In the genomic region with DNA sequence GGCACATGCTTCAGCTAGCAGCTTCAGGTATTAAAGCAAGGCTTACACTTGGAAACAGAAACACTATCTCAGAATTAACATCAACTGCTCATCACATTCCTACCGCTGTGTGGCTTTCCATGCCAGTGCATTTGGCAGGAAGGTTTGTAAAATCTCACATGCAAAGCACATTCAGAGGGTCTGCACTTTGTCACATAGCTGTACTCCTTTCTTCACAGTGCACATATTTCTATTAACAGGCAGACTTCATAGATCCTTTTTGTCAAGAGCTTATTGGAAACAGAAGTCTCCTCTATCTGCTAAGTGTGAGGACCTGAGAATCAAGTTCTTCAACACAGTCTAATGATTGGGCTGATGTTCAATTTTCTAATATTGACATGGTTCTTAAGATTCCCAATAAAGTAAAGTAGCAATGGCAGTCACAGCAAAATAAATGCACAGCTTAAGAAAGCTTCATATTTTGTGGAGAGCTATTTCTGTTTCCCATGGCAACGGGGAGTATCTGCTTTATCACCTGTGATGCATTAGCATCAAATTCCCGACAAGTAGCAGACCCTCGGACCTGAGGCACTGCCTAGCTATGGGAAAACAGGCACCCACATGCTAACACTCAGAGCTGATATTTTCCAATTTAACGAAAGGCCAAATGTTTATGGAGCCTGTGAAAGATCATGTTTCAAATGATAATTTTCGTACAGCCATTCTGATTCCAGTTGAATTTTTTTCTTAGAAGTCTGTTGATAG, we compare ENCODE assay signal across 20 mouse cellular contexts.
DNase-seq lines count a peak whose midpoint lies in the region; ATAC-seq and TF ChIP-seq lines count a peak whose summit lies in the region.
"Had no signal": no experiment of that assay in that cellular context is flagged by ENCODE, and none has a peak within 500 bp of the region (broad histone marks: within the 10 kb centered on the region; RNA-seq: fewer than 3 reads in every experiment).

No protein-coding gene starts in this region.

- no peaks in the 10 kb centered on the region for H3K9me3 ChIP-seq in forebrain, postnatal 0 days (ENCODE audit: low read length)
- H3K9me3 ChIP-seq in forebrain, embryonic 12.5 days = no peaks in the 10 kb centered on the region
- no peaks in the 10 kb centered on the region for H3K9me3 ChIP-seq in midbrain, embryonic 16.5 days (replicated peaks; ENCODE audit: control insufficient read depth, low read length, poor library complexity, severe bottlenecking)
- H3K9me3 ChIP-seq in midbrain, embryonic 13.5 days = no peaks in the 10 kb centered on the region
- no peaks in the 10 kb centered on the region for H3K9me3 ChIP-seq in embryonic facial prominence, embryonic 14.5 days (ENCODE audit: control insufficient read depth, low read length)
- no peaks in the 10 kb centered on the region for H3K9me3 ChIP-seq in stomach, postnatal 0 days (ENCODE audit: control insufficient read depth, low read length)
- H3K9me3 ChIP-seq: heart, embryonic 10.5 days; hindbrain, embryonic 15.5 days; liver, embryonic 13.5 days; midbrain, embryonic 12.5 days had no signal

- whole genome bisulfite sequencing in forebrain, postnatal 0 days = 63% methylated on average over 6 of the region's 6 CpGs
- 82% methylated on average over 6 of the region's 6 CpGs for WGBS in forebrain, embryonic 12.5 days
- WGBS in midbrain, embryonic 16.5 days = 61% methylated on average over 6 of the region's 6 CpGs
- WGBS in midbrain, embryonic 13.5 days = 76% methylated on average over 6 of the region's 6 CpGs
- 14% methylated on average over 6 of the region's 6 CpGs for WGBS in embryonic facial prominence, embryonic 14.5 days
- 52% methylated on average over 6 of the region's 6 CpGs for WGBS in stomach, postnatal 0 days

- no peaks in the 10 kb centered on the region for H3K4me1 ChIP-seq in forebrain, postnatal 0 days (ENCODE audit: insufficient read depth)
- H3K4me1 ChIP-seq in forebrain, embryonic 12.5 days = no peaks in the 10 kb centered on the region
- H3K4me1 ChIP-seq in midbrain, embryonic 16.5 days (ENCODE audit: control insufficient read depth, insufficient read depth, low read length) = peaks cover 4% of the 10 kb centered on the region; the same call in 1 of the 2 replicates
- H3K4me1 ChIP-seq in midbrain, embryonic 13.5 days (replicated peaks) = no peaks in the 10 kb centered on the region
- no peaks in the 10 kb centered on the region for H3K4me1 ChIP-seq in embryonic facial prominence, embryonic 14.5 days (ENCODE audit: control insufficient read depth, insufficient read depth, low read length)
- no peaks in the 10 kb centered on the region for H3K4me1 ChIP-seq in stomach, postnatal 0 days (replicated peaks; ENCODE audit: control insufficient read depth, insufficient read depth)
- H3K4me1 ChIP-seq: heart, embryonic 10.5 days; hindbrain, embryonic 15.5 days; liver, embryonic 13.5 days; midbrain, embryonic 12.5 days had no signal

- no peak for TF ChIP-seq EP300 in stomach, postnatal 0 days (optimal IDR thresholded peaks at IDR 0.05)

- H3K36me3 ChIP-seq in forebrain, postnatal 0 days (ENCODE audit: insufficient read depth) = no peaks in the 10 kb centered on the region
- no peaks in the 10 kb centered on the region for H3K36me3 ChIP-seq in forebrain, embryonic 12.5 days (replicated peaks)
- H3K36me3 ChIP-seq in midbrain, embryonic 16.5 days (ENCODE audit: control insufficient read depth, insufficient read depth, low read length) = no peaks in the 10 kb centered on the region
- no peaks in the 10 kb centered on the region for H3K36me3 ChIP-seq in midbrain, embryonic 13.5 days
- H3K36me3 ChIP-seq in embryonic facial prominence, embryonic 14.5 days (ENCODE audit: control insufficient read depth, insufficient read depth, low read length) = no peaks in the 10 kb centered on the region
- no peaks in the 10 kb centered on the region for H3K36me3 ChIP-seq in stomach, postnatal 0 days (ENCODE audit: control insufficient read depth, insufficient read depth, low read length)
- H3K36me3 ChIP-seq: heart, embryonic 10.5 days; hindbrain, embryonic 15.5 days; liver, embryonic 13.5 days; midbrain, embryonic 12.5 days had no signal

- peak; percentile 11 for DNase-seq in forebrain, postnatal 0 days
- DNase-seq in embryonic facial prominence, embryonic 14.5 days (ENCODE audit: low spot score) = peak; percentile 50
- DNase-seq in stomach, postnatal 0 days (ENCODE audit: low spot score) = no peak
- no peak for DNase-seq in heart, postnatal 10 days
- no peak for DNase-seq in layer of hippocampus, adult 9-10 months (ENCODE audit: low spot score)
- DNase-seq: cerebellum, adult 8-10 months; heart, postnatal 14 days; kidney, adult 8-10 months; kidney, postnatal 14 days; liver, embryonic 13.5 days had no signal

- no peaks in the 10 kb centered on the region for H3K27me3 ChIP-seq in forebrain, postnatal 0 days (ENCODE audit: insufficient read depth, low read length)
- no peaks in the 10 kb centered on the region for H3K27me3 ChIP-seq in forebrain, embryonic 12.5 days
- H3K27me3 ChIP-seq in midbrain, embryonic 16.5 days (ENCODE audit: control insufficient read depth, insufficient read depth, low read depth, low read length) = no peaks in the 10 kb centered on the region
- no peaks in the 10 kb centered on the region for H3K27me3 ChIP-seq in midbrain, embryonic 13.5 days
- H3K27me3 ChIP-seq in embryonic facial prominence, embryonic 14.5 days (replicated peaks; ENCODE audit: control insufficient read depth, insufficient read depth, low read length) = no peaks in the 10 kb centered on the region
- H3K27me3 ChIP-seq in stomach, postnatal 0 days (ENCODE audit: control insufficient read depth, insufficient read depth, low read length) = no peaks in the 10 kb centered on the region
- H3K27me3 ChIP-seq: CH12.LX; hindbrain, embryonic 15.5 days; liver, embryonic 13.5 days; midbrain, embryonic 12.5 days had no signal

- no peak overlapping the region for H3K4me2 ChIP-seq in forebrain, postnatal 0 days (ENCODE audit: low read depth)
- no peak overlapping the region for H3K4me2 ChIP-seq in forebrain, embryonic 12.5 days
- no peak overlapping the region for H3K4me2 ChIP-seq in midbrain, embryonic 16.5 days (ENCODE audit: low read length)
- no peak overlapping the region for H3K4me2 ChIP-seq in midbrain, embryonic 13.5 days (replicated peaks)
- H3K4me2 ChIP-seq in embryonic facial prominence, embryonic 14.5 days (ENCODE audit: low read depth, low read length) = no peak overlapping the region
- no peak overlapping the region for H3K4me2 ChIP-seq in stomach, postnatal 0 days (replicated peaks; ENCODE audit: low read depth)
- H3K4me2 ChIP-seq: hindbrain, embryonic 15.5 days; liver, embryonic 13.5 days; midbrain, embryonic 12.5 days had no signal

- H3K4me3 ChIP-seq in forebrain, postnatal 0 days (ENCODE audit: low read depth, low read length) = no peak overlapping the region
- no peak overlapping the region for H3K4me3 ChIP-seq in forebrain, embryonic 12.5 days (replicated peaks)
- no peak overlapping the region for H3K4me3 ChIP-seq in midbrain, embryonic 16.5 days (ENCODE audit: low read depth, low read length)
- no peak overlapping the region for H3K4me3 ChIP-seq in midbrain, embryonic 13.5 days (replicated peaks)
- no peak overlapping the region for H3K4me3 ChIP-seq in embryonic facial prominence, embryonic 14.5 days (ENCODE audit: low read depth, low read length)
- H3K4me3 ChIP-seq in stomach, postnatal 0 days (ENCODE audit: low read depth, low read length) = no peak overlapping the region
- H3K4me3 ChIP-seq: erythroblast, embryonic 14.5 days; heart, embryonic 10.5 days; hindbrain, embryonic 15.5 days; liver, embryonic 13.5 days; midbrain, embryonic 12.5 days had no signal

- H3K9ac ChIP-seq in forebrain, postnatal 0 days = no peak overlapping the region
- H3K9ac ChIP-seq in forebrain, embryonic 12.5 days = no peak overlapping the region
- no peak overlapping the region for H3K9ac ChIP-seq in midbrain, embryonic 16.5 days (ENCODE audit: low read depth, low read length)
- no peak overlapping the region for H3K9ac ChIP-seq in midbrain, embryonic 13.5 days (replicated peaks)
- no peak overlapping the region for H3K9ac ChIP-seq in embryonic facial prominence, embryonic 14.5 days (ENCODE audit: low read depth, low read length)
- no peak overlapping the region for H3K9ac ChIP-seq in stomach, postnatal 0 days (ENCODE audit: low read length)
- H3K9ac ChIP-seq: hindbrain, embryonic 15.5 days; liver, embryonic 13.5 days; midbrain, embryonic 12.5 days had no signal

- ATAC-seq in forebrain, postnatal 0 days = peak; percentile 34
- no peak for ATAC-seq in forebrain, embryonic 12.5 days (ENCODE audit: low FRiP score)
- peak; percentile 71 for ATAC-seq in midbrain, embryonic 16.5 days
- no peak for ATAC-seq in midbrain, embryonic 13.5 days
- peak; percentile 33; the same call in 1 of the 2 replicates for ATAC-seq in embryonic facial prominence, embryonic 14.5 days (ENCODE audit: low read depth)
- no peak for ATAC-seq in stomach, postnatal 0 days (ENCODE audit: low FRiP score, low TSS enrichment)
- ATAC-seq: forebrain, embryonic 16.5 days had no signal

- intact Hi-C loops in heart, postnatal 10 days (cut with DNase I) = no loop called here

- TF ChIP-seq CTCF in forebrain, postnatal 0 days (IDR thresholded peaks at IDR 0.05; ENCODE audit: low read depth) = 0 out of 2 replicates have a peak, but pooled peaks have one; percentile 18
- TF ChIP-seq CTCF in stomach, postnatal 0 days (IDR thresholded peaks at IDR 0.05; ENCODE audit: low read depth) = peak; percentile 47

- no peak overlapping the region for H3K27ac ChIP-seq in forebrain, postnatal 0 days (ENCODE audit: low read depth, low read length)
- H3K27ac ChIP-seq in forebrain, embryonic 12.5 days = no peak overlapping the region
- H3K27ac ChIP-seq in midbrain, embryonic 16.5 days (ENCODE audit: low read length) = peak overlapping the region; percentile 52; the same call in 1 of the 2 replicates
- H3K27ac ChIP-seq in midbrain, embryonic 13.5 days = no peak overlapping the region
- H3K27ac ChIP-seq in embryonic facial prominence, embryonic 14.5 days (replicated peaks; ENCODE audit: low read depth, low read length) = no peak overlapping the region
- no peak overlapping the region for H3K27ac ChIP-seq in stomach, postnatal 0 days (replicated peaks)
- H3K27ac ChIP-seq: heart, embryonic 10.5 days; hindbrain, embryonic 15.5 days; liver, embryonic 13.5 days; macrophage; midbrain, embryonic 12.5 days had no signal

Comparison
In these comparisons a context has a peak if more than half of its experiments do, and no peak if none do; other contexts are left out.
1. ATAC-seq: peak in forebrain, postnatal 0 days (single experiment), midbrain, embryonic 16.5 days (single experiment) and embryonic facial prominence, embryonic 14.5 days (single experiment); none in forebrain, embryonic 12.5 days (single experiment), midbrain, embryonic 13.5 days (single experiment) and stomach, postnatal 0 days (single experiment).
2. DNase-seq: peak in forebrain, postnatal 0 days (single experiment) and embryonic facial prominence, embryonic 14.5 days (single experiment); none in stomach, postnatal 0 days (single experiment), heart, postnatal 10 days (0 of 2) and layer of hippocampus, adult 9-10 months (single experiment).